Mouse (Mus musculus): Measurements from ENCODE around the gene Oaz3. TPM values are rescaled to one million over a fixed set of nuclear protein-coding genes. Genes with fewer than 3 reads are reported as not detected.

Gene Oaz3
- polyA plus RNA-seq, 1 experiment from 2014 or later: 0.41 TPM

DNA sequence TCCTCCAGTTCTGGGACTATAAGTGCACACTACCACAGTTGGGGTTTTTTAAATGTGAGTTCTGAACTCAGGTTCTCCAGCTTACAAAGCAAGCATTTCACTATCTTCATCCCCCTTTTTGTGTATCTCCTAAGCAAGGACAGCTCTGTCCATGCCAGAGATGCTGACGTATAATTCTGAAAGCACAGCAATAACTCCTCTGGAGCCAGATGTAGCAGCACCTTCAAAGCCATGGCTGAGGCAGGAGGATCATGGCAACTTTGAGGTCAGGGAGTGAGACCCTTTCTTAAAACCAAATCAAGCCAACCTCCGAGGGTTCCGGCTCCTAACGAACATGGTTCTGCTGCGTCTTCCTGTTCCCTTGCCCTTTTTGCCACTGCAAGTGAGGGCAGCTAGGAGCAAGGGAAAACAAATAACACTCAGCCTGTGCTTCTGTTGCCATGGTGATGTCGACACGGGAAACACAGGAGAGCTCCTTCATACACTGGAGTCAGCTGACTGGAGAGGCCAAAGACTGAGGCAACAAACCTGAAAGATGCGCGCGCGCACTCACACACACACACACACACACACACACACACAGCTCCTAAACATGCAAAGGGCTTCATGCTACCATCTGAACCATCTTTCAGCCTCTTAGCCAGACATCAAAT lies 20.3 kb upstream of the Oaz3 start:
- Histone ChIP-seq H3K4me1 (ENCODE audit: control insufficient read depth, insufficient read depth, low read length) (no peaks in the 10 kb centered on the region), H3K27ac (ENCODE audit: low read length) (no peak overlapping the region), H3K9me3 (replicated peaks; ENCODE audit: control insufficient read depth, low read length) (0 out of 2 replicates have a peak, but pooled peaks cover 2% of the 10 kb centered on the region), H3K36me3 (ENCODE audit: control insufficient read depth, insufficient read depth, low read length) (no peaks in the 10 kb centered on the region), H3K9ac (ENCODE audit: low read length) (no peak overlapping the region), H3K27me3 (ENCODE audit: control insufficient read depth, insufficient read depth, low read length) (no peaks in the 10 kb centered on the region), H3K4me3 (replicated peaks; ENCODE audit: low read length) (no peak overlapping the region), H3K4me2 (ENCODE audit: low read depth, low read length) (no peak overlapping the region)
- 48% methylated on average over 11 of the region's 11 CpGs for WGBS
- ATAC-seq (ENCODE audit: insufficient read depth, low FRiP score): peak; percentile 53; the same call in 1 of the 2 replicates

DNA sequence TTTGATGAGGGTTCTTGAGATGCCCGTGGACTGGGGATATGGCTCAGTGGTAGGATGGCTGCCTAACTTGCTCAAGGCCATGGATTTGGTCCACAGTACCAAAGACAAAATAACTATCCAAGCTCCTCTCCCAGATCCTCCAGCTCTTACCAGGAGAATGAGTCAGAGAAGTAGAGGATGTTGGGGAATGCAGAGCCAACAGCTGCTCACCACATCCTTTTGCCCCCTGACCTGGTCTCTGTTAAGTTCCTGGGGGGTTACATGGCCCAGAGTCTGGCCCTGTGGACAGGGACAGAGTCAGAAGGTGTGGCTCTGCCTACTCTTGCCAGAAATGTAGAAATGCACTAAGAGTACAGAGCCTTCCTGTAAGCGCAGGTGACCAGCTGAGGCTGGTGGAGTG lies 16.1 kb upstream of the Oaz3 start:
- peaks cover 3% of the 10 kb centered on the region; the same call in 1 of the 2 replicates for H3K4me1 ChIP-seq (ENCODE audit: control insufficient read depth, insufficient read depth, low read length)
- H3K4me3 ChIP-seq (replicated peaks; ENCODE audit: low read length): no peak overlapping the region
- no peak overlapping the region for H3K27ac ChIP-seq (ENCODE audit: low read length)
- H3K27me3 ChIP-seq (ENCODE audit: control insufficient read depth, insufficient read depth, low read length): no peaks in the 10 kb centered on the region
- ATAC-seq (ENCODE audit: insufficient read depth, low FRiP score): no peak
- H3K36me3 ChIP-seq (ENCODE audit: control insufficient read depth, insufficient read depth, low read length): no peaks in the 10 kb centered on the region
- H3K9ac ChIP-seq (ENCODE audit: low read length): no peak overlapping the region
- 0 out of 2 replicates have a peak, but pooled peaks cover 5% of the 10 kb centered on the region for H3K9me3 ChIP-seq (replicated peaks; ENCODE audit: control insufficient read depth, low read length)
- 92% methylated on average over 2 of the region's 2 CpGs for WGBS
- H3K4me2 ChIP-seq (ENCODE audit: low read depth, low read length): no peak overlapping the region

DNA sequence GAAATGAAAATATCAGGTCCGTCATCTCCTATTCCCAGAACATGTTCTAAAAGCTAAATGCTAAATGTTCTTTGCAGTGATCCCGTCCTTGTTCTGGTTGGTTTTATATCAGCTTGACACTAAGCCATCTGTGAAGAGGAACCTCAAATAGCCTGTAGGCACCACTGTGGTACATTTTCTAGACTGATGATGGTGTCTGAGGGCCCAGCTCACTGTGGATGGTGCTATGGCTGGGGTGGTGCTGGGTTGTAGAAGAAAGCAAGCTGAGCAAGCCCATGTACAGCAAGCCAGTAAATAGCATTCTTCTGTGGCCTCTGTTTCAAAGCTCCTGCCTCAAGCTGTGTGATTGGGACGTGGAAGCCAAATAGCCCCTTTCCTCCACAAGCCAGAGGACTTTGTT lies 13.3 kb upstream of the Oaz3 start:
- no peak overlapping the region for H3K9ac ChIP-seq (ENCODE audit: low read length)

DNA sequence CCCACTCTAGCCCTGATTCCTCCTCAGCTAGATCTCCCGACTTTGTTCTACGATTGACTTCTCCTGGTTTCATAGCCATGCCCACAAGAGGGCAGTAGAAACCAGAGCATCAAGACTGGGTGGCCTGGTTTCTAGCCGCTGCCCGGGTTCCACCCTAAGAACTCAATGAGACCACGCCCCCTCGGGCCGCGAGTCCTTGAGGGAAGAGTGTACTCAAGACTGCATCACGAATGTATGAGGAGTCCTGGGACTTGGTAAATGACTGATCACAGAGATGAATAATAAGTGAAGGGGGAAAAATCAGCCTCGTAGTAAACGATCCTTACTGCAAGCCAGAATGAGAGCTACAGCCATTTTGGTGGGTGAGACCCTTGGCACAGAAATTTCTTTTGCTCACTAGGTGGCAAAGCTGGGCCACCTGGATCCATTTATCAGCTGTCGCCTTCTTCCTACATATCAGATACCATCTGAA lies 12.8 kb upstream of the Oaz3 start:
- no peaks in the 10 kb centered on the region for H3K36me3 ChIP-seq (ENCODE audit: control insufficient read depth, insufficient read depth, low read length)
- peak overlapping the region; percentile 60 for H3K9ac ChIP-seq (ENCODE audit: low read length)
- peak overlapping the region; percentile 58 for H3K4me2 ChIP-seq (ENCODE audit: low read depth, low read length)
- no peaks in the 10 kb centered on the region for H3K27me3 ChIP-seq (ENCODE audit: control insufficient read depth, insufficient read depth, low read length)
- no peak overlapping the region for H3K27ac ChIP-seq (ENCODE audit: low read length)
- H3K9me3 ChIP-seq (replicated peaks; ENCODE audit: control insufficient read depth, low read length): 0 out of 2 replicates have a peak, but pooled peaks cover 5% of the 10 kb centered on the region
- WGBS: under 1% methylated on average over 12 of the region's 12 CpGs
- H3K4me1 ChIP-seq (ENCODE audit: control insufficient read depth, insufficient read depth, low read length): peaks cover 3% of the 10 kb centered on the region; the same call in 1 of the 2 replicates
- peak overlapping the region; percentile 36 for H3K4me3 ChIP-seq (replicated peaks; ENCODE audit: low read length)
- peak; percentile 92 for ATAC-seq (ENCODE audit: insufficient read depth, low FRiP score)

More for the DNA sequence above, 13.3 kb upstream of the Oaz3 start:
- Histone ChIP-seq H3K36me3 (ENCODE audit: control insufficient read depth, insufficient read depth, low read length) (no peaks in the 10 kb centered on the region), H3K27me3 (ENCODE audit: control insufficient read depth, insufficient read depth, low read length) (no peaks in the 10 kb centered on the region), H3K27ac (ENCODE audit: low read length) (no peak overlapping the region), H3K4me3 (replicated peaks; ENCODE audit: low read length) (no peak overlapping the region), H3K4me2 (ENCODE audit: low read depth, low read length) (no peak overlapping the region), H3K4me1 (ENCODE audit: control insufficient read depth, insufficient read depth, low read length) (peaks cover 3% of the 10 kb centered on the region; the same call in 1 of the 2 replicates), H3K9me3 (replicated peaks; ENCODE audit: control insufficient read depth, low read length) (0 out of 2 replicates have a peak, but pooled peaks cover 5% of the 10 kb centered on the region)
- WGBS: 72% methylated on average over 3 of the region's 3 CpGs
- no peak for ATAC-seq (ENCODE audit: insufficient read depth, low FRiP score)

DNA sequence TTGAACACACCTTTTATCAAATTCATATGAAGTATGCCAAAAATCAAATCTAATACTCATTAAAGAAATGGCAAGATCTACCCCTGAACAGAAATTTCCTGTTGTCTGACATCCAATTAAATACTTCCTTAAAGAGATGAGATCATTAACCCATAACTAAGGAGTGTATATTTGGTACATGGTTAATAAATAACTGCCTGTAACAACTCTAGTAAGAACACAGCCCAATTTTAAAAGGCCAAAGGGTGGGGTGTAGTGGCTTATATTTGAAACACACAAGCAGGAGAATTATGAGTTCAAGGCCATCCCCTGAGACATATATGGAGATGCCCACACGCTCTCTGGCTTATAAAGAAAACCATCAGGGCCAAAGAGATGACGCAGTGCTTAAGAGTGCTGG lies 5.7 kb upstream of the Oaz3 start:
- no peak overlapping the region for H3K9ac ChIP-seq (ENCODE audit: low read length)
- ATAC-seq (ENCODE audit: insufficient read depth, low FRiP score): no peak
- H3K36me3 ChIP-seq (ENCODE audit: control insufficient read depth, insufficient read depth, low read length): peaks cover 21% of the 10 kb centered on the region
- no peak overlapping the region for H3K27ac ChIP-seq (ENCODE audit: low read length)
- no peaks in the 10 kb centered on the region for H3K9me3 ChIP-seq (replicated peaks; ENCODE audit: control insufficient read depth, low read length)
- no peaks in the 10 kb centered on the region for H3K4me1 ChIP-seq (ENCODE audit: control insufficient read depth, insufficient read depth, low read length)
- 91% methylated on average over 2 of the region's 2 CpGs for WGBS
- H3K4me2 ChIP-seq (ENCODE audit: low read depth, low read length): no peak overlapping the region
- no peak overlapping the region for H3K4me3 ChIP-seq (replicated peaks; ENCODE audit: low read length)
- no peaks in the 10 kb centered on the region for H3K27me3 ChIP-seq (ENCODE audit: control insufficient read depth, insufficient read depth, low read length)

DNA sequence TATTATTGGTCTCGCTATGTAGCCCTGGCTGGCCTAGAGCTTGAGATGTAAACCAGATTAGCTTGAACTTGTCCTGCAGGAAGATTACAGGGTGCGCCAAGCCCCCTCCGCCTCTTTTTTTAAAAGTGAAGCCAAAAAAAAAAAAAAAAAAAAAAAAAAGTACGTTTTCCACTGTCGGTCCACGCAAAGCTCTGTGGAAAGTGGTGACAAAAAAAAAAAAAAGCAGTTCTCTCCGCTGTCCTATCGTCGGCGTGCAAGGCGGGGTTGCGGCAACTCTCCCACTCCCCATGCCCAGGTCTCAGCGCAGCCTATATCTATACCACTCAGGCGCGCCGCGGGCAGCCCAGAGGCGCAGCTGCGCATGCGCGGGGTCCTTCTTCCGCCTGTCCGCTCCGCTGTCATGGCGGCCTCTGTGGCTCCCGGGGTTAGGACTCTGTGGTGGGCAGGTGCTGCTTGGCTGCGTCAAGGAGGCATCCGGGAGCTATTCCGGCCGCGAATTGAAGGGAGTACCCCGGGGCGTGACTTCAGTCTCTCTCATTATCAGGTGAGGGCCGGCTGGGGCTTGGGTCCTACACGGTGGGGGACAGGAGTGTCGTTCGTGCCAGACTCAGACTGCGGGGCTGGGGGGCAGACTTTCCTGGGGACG lies 641 bp downstream of the Oaz3 start, which contains the start of gene Mrpl9:
Mrpl9 (plus strand) TSS at position 368 of the 646 bp plus-strand sequence.
- peak; percentile 97 for ATAC-seq (ENCODE audit: insufficient read depth, low FRiP score)
- Histone ChIP-seq H3K9me3 (replicated peaks; ENCODE audit: control insufficient read depth, low read length) (no peaks in the 10 kb centered on the region), H3K36me3 (ENCODE audit: control insufficient read depth, insufficient read depth, low read length) (peaks cover 14% of the 10 kb centered on the region), H3K27ac (ENCODE audit: low read length) (peak within 1 kb of the TSS; percentile 63), H3K4me3 (replicated peaks; ENCODE audit: low read length) (peak within 1 kb of the TSS; percentile 91), H3K4me1 (ENCODE audit: control insufficient read depth, insufficient read depth, low read length) (no peaks in the 10 kb centered on the region), H3K4me2 (ENCODE audit: low read depth, low read length) (peak within 1 kb of the TSS; percentile 65), H3K27me3 (ENCODE audit: control insufficient read depth, insufficient read depth, low read length) (no peaks in the 10 kb centered on the region; the same call in 1 of the 2 replicates), H3K9ac (ENCODE audit: low read length) (peak within 1 kb of the TSS; percentile 95)
- under 1% methylated on average over 39 of the region's 39 CpGs for WGBS

DNA sequence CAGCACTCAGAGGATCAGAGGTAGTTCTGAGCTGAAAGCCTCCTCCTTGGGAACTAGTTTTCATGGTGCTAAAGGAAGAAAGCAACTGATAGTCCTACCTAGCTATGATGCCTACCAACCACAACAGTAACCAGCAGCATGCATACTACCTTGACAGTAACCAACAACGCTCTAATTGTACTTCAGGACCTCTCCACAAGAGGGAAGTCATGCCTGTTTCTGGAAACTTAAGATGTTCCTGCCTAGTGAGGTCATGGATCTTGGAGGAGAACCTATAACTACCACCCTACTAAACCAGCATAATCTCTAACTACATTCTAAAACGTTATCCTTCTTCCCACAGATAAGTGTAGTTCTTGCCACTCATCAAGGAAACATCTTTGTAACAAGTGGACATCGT lies 2.5 kb downstream of the Oaz3 start:
- Histone ChIP-seq H3K27ac (ENCODE audit: low read length) (no peak overlapping the region), H3K27me3 (ENCODE audit: control insufficient read depth, insufficient read depth, low read length) (no peaks in the 10 kb centered on the region; the same call in 1 of the 2 replicates), H3K4me2 (ENCODE audit: low read depth, low read length) (no peak overlapping the region), H3K9me3 (replicated peaks; ENCODE audit: control insufficient read depth, low read length) (no peaks in the 10 kb centered on the region), H3K36me3 (ENCODE audit: control insufficient read depth, insufficient read depth, low read length) (peaks cover 4% of the 10 kb centered on the region; the same call in 1 of the 2 replicates), H3K4me1 (ENCODE audit: control insufficient read depth, insufficient read depth, low read length) (no peaks in the 10 kb centered on the region), H3K4me3 (replicated peaks; ENCODE audit: low read length) (no peak overlapping the region), H3K9ac (ENCODE audit: low read length) (no peak overlapping the region)
- WGBS: 40% methylated on average over 3 of the region's 3 CpGs
- no peak for ATAC-seq (ENCODE audit: insufficient read depth, low FRiP score)

DNA sequence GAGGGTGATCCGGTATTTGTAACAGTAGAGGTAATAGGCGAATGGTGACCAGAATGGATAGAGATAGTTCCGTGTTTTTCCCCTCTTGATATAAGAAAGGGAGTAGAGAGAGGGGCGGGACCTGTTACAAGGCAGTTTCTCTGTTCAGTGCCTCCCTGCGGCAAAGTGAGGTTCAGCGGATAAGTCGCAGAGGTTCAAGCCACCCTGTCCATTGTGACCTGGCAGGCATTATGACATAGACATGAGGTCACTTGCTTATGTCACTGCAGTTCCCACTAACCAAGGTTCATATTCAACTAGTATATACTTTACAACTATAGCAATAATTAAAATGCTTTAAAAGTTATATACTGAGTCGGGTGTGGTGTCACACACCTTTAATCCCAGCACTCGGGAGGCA lies 7.3 kb downstream of the Oaz3 start:
- no peaks in the 10 kb centered on the region for H3K36me3 ChIP-seq (ENCODE audit: control insufficient read depth, insufficient read depth, low read length)
- H3K27me3 ChIP-seq (ENCODE audit: control insufficient read depth, insufficient read depth, low read length): no peaks in the 10 kb centered on the region; the same call in 1 of the 2 replicates
- H3K27ac ChIP-seq (ENCODE audit: low read length): no peak overlapping the region
- H3K4me3 ChIP-seq (replicated peaks; ENCODE audit: low read length): no peak overlapping the region
- H3K4me2 ChIP-seq (ENCODE audit: low read depth, low read length): no peak overlapping the region
- H3K9ac ChIP-seq (ENCODE audit: low read length): no peak overlapping the region
- no peaks in the 10 kb centered on the region for H3K4me1 ChIP-seq (ENCODE audit: control insufficient read depth, insufficient read depth, low read length)
- no peaks in the 10 kb centered on the region for H3K9me3 ChIP-seq (replicated peaks; ENCODE audit: control insufficient read depth, low read length)
- ATAC-seq (ENCODE audit: insufficient read depth, low FRiP score): no peak
- 82% methylated on average over 9 of the region's 9 CpGs for WGBS

DNA sequence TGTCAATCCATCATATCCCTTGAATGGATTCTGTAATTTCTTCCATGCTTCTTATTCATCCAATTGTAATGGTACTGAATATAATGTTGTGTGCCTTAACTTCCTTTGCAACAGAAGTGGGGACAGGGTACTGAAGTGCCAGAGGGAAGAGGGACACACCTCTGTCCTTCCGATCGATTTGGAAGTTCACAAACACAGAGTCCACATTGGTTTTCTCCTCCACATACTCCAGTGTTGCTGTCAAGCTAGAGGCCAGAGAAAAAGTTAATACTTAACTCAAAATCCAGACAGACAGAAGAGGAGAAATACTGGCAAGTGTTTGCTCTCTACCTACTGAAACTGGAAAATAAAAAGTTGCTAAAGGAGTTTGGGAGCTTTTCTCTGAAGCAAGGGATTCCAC lies 9.4 kb downstream of the Oaz3 start:
- Histone ChIP-seq H3K4me3 (replicated peaks; ENCODE audit: low read length) (no peak overlapping the region), H3K9ac (ENCODE audit: low read length) (no peak overlapping the region), H3K36me3 (ENCODE audit: control insufficient read depth, insufficient read depth, low read length) (no peaks in the 10 kb centered on the region), H3K27me3 (ENCODE audit: control insufficient read depth, insufficient read depth, low read length) (no peaks in the 10 kb centered on the region), H3K4me2 (ENCODE audit: low read depth, low read length) (no peak overlapping the region), H3K4me1 (ENCODE audit: control insufficient read depth, insufficient read depth, low read length) (no peaks in the 10 kb centered on the region), H3K27ac (ENCODE audit: low read length) (no peak overlapping the region), H3K9me3 (replicated peaks; ENCODE audit: control insufficient read depth, low read length) (no peaks in the 10 kb centered on the region)
- WGBS: 59% methylated on average over 2 of the region's 2 CpGs
- no peak for ATAC-seq (ENCODE audit: insufficient read depth, low FRiP score)
